Mouse (Mus musculus): ENCODE measurements around the gene Rnf212b. TPM values are rescaled to one million over a fixed set of nuclear protein-coding genes. Genes with fewer than 3 reads are reported as not detected.

Gene Rnf212b
- polyA plus RNA-seq, 1 experiment from 2014 or later, result not detected

DNA sequence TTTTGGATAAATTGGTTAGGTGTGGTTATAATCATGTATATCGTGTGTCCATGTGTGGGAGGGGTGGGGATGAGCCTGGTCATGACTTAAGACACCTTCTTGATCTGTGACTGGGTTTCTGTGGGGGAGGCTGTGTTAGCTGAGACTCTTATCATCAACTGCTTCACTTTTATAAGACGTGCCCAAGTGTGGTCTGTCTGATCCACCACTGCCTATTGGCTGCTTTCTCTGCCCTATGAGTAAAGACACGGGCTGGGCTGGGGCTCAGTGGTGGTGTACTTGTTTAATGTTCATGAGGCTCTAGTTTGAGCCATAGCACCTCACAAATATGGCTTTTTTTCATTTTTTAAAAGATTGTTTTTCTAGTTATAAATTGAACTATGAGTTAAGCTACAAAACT is 1.8 kb downstream of the Rnf212b start:
- H3K9ac ChIP-seq (ENCODE audit: low read depth, low read length), result no peak overlapping the region
- no peak overlapping the region for H3K4me3 ChIP-seq (ENCODE audit: low read length)
- no peak overlapping the region for H3K27ac ChIP-seq (ENCODE audit: low read depth, low read length)
- H3K4me2 ChIP-seq (ENCODE audit: low read length), result no peak overlapping the region
- H3K27me3 ChIP-seq (replicated peaks; ENCODE audit: control insufficient read depth, insufficient read depth, low read length), result no peaks in the 10 kb centered on the region
- 70% methylated on average over 3 of the region's 3 CpGs for WGBS
- H3K4me1 ChIP-seq (ENCODE audit: control insufficient read depth, insufficient read depth, low read depth, low read length), result no peaks in the 10 kb centered on the region
- ATAC-seq, result no peak
- no peaks in the 10 kb centered on the region for H3K36me3 ChIP-seq (ENCODE audit: control insufficient read depth, insufficient read depth, low read length)
- no peaks in the 10 kb centered on the region for H3K9me3 ChIP-seq (ENCODE audit: control insufficient read depth, low read length)

DNA sequence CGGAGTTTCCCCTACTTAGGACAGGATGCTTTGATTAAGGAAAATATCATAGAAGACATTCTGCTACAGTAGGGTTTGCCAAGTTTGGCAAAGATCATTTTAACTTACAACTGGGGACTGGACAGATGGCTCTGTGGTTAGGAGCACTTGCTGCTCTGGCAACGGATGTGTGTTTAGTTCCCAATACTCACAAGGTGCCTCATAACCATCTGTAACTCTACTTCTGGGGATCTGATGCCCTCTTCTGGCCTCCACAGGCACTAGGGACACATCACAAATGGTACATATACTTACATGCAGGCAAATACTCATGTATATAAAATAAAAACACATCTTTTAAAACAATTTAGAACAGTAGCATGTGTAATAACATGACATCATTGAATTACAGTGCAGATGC is 3.9 kb downstream of the Rnf212b start:
- Histone ChIP-seq H3K36me3 (ENCODE audit: control insufficient read depth, insufficient read depth, low read length) (no peaks in the 10 kb centered on the region), H3K4me2 (ENCODE audit: low read length) (no peak overlapping the region), H3K9ac (ENCODE audit: low read depth, low read length) (no peak overlapping the region), H3K27ac (ENCODE audit: low read depth, low read length) (no peak overlapping the region), H3K9me3 (ENCODE audit: control insufficient read depth, low read length) (no peaks in the 10 kb centered on the region), H3K4me3 (ENCODE audit: low read length) (no peak overlapping the region), H3K4me1 (ENCODE audit: control insufficient read depth, insufficient read depth, low read depth, low read length) (no peaks in the 10 kb centered on the region), H3K27me3 (replicated peaks; ENCODE audit: control insufficient read depth, insufficient read depth, low read length) (no peaks in the 10 kb centered on the region)
- ATAC-seq, result no peak
- WGBS, result 40% methylated on average over 2 of the region's 2 CpGs

GRCm38 (mm10) chr14:54822301-54822700 is 8.4 kb downstream of the Rnf212b start:
- Histone ChIP-seq H3K4me2 (ENCODE audit: low read length) (no peak overlapping the region), H3K36me3 (ENCODE audit: control insufficient read depth, insufficient read depth, low read length) (no peaks in the 10 kb centered on the region), H3K27me3 (replicated peaks; ENCODE audit: control insufficient read depth, insufficient read depth, low read length) (no peaks in the 10 kb centered on the region), H3K4me1 (ENCODE audit: control insufficient read depth, insufficient read depth, low read depth, low read length) (no peaks in the 10 kb centered on the region), H3K9me3 (ENCODE audit: control insufficient read depth, low read length) (no peaks in the 10 kb centered on the region), H3K4me3 (ENCODE audit: low read length) (no peak overlapping the region), H3K9ac (ENCODE audit: low read depth, low read length) (no peak overlapping the region), H3K27ac (ENCODE audit: low read depth, low read length) (no peak overlapping the region)
- 85% methylated on average over 2 of the region's 2 CpGs for WGBS
- no peak for ATAC-seq

GRCm38 (mm10) chr14:54823716-54824115 is 9.8 kb downstream of the Rnf212b start:
- no peaks in the 10 kb centered on the region for H3K9me3 ChIP-seq (ENCODE audit: control insufficient read depth, low read length)
- H3K36me3 ChIP-seq (ENCODE audit: control insufficient read depth, insufficient read depth, low read length), result no peaks in the 10 kb centered on the region
- H3K27ac ChIP-seq (ENCODE audit: low read depth, low read length), result no peak overlapping the region
- H3K9ac ChIP-seq (ENCODE audit: low read depth, low read length), result no peak overlapping the region
- H3K4me3 ChIP-seq (ENCODE audit: low read length), result no peak overlapping the region
- H3K27me3 ChIP-seq (replicated peaks; ENCODE audit: control insufficient read depth, insufficient read depth, low read length), result no peaks in the 10 kb centered on the region
- ATAC-seq, result no peak
- H3K4me2 ChIP-seq (ENCODE audit: low read length), result no peak overlapping the region
- 98% methylated on average over 1 of the region's 1 CpGs for WGBS
- H3K4me1 ChIP-seq (ENCODE audit: control insufficient read depth, insufficient read depth, low read depth, low read length), result no peaks in the 10 kb centered on the region

GRCm38 (mm10) chr14:54843461-54843860 is 29.5 kb downstream of the Rnf212b start:
- 1% methylated on average over 4 of the region's 4 CpGs for WGBS
- Histone ChIP-seq H3K9me3 (ENCODE audit: control insufficient read depth, low read length) (no peaks in the 10 kb centered on the region), H3K27me3 (replicated peaks; ENCODE audit: control insufficient read depth, insufficient read depth, low read length) (no peaks in the 10 kb centered on the region), H3K36me3 (ENCODE audit: control insufficient read depth, insufficient read depth, low read length) (no peaks in the 10 kb centered on the region), H3K9ac (ENCODE audit: low read depth, low read length) (no peak overlapping the region), H3K4me3 (ENCODE audit: low read length) (no peak overlapping the region), H3K4me1 (ENCODE audit: control insufficient read depth, insufficient read depth, low read depth, low read length) (no peaks in the 10 kb centered on the region), H3K4me2 (ENCODE audit: low read length) (no peak overlapping the region), H3K27ac (ENCODE audit: low read depth, low read length) (no peak overlapping the region)
- no peak for ATAC-seq

- H3K4me2 ChIP-seq (ENCODE audit: low read length), result no peak overlapping the region
- H3K9me3 ChIP-seq (ENCODE audit: control insufficient read depth, low read length), result no peaks in the 10 kb centered on the region
- H3K9ac ChIP-seq (ENCODE audit: low read depth, low read length), result no peak overlapping the region
- peaks cover 13% of the 10 kb centered on the region for H3K36me3 ChIP-seq (ENCODE audit: control insufficient read depth, insufficient read depth, low read length)
- no peak overlapping the region for H3K4me3 ChIP-seq (ENCODE audit: low read length)
- ATAC-seq, result no peak
- H3K4me1 ChIP-seq (ENCODE audit: control insufficient read depth, insufficient read depth, low read depth, low read length), result no peaks in the 10 kb centered on the region; the same call in 1 of the 2 replicates
- no peak overlapping the region for H3K27ac ChIP-seq (ENCODE audit: low read depth, low read length)
- WGBS, result 96% methylated on average over 3 of the region's 3 CpGs
- no peaks in the 10 kb centered on the region for H3K27me3 ChIP-seq (replicated peaks; ENCODE audit: control insufficient read depth, insufficient read depth, low read length)
Observed at GRCm38 (mm10) chr14:54855726-54856125, 41.8 kb downstream of the Rnf212b start.

- Histone ChIP-seq H3K27ac (ENCODE audit: low read depth, low read length) (no peak overlapping the region), H3K4me1 (ENCODE audit: control insufficient read depth, insufficient read depth, low read depth, low read length) (no peaks in the 10 kb centered on the region; the same call in 1 of the 2 replicates), H3K4me3 (ENCODE audit: low read length) (no peak overlapping the region), H3K9me3 (ENCODE audit: control insufficient read depth, low read length) (no peaks in the 10 kb centered on the region), H3K36me3 (ENCODE audit: control insufficient read depth, insufficient read depth, low read length) (peaks cover 13% of the 10 kb centered on the region), H3K9ac (ENCODE audit: low read depth, low read length) (no peak overlapping the region), H3K4me2 (ENCODE audit: low read length) (no peak overlapping the region), H3K27me3 (replicated peaks; ENCODE audit: control insufficient read depth, insufficient read depth, low read length) (no peaks in the 10 kb centered on the region)
- WGBS, result 90% methylated on average over 7 of the region's 7 CpGs
- no peak for ATAC-seq
Observed at GRCm38 (mm10) chr14:54856703-54857102, 42.8 kb downstream of the Rnf212b start.

DNA sequence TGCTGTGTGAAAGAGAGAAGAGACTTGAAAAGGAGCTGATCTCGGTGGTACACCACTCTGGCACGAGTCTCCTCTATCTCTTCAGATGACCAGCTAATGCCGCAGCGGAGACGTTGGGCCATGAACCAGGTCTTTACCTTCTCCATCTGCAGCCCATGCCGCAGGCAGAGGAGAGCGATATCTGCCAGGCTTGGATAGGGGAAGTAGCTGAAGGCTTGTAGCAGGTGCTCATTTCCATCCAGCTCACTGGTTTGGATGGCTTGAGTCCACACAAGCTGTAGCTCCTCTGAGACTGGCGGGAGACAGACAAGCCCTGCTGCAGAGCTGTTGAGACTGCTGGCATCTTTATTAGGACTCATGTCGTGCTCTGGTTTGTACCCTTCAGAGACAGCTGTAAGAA is 44.0 kb downstream of the Rnf212b start:
- WGBS, result 90% methylated on average over 9 of the region's 9 CpGs
- no peaks in the 10 kb centered on the region for H3K27me3 ChIP-seq (replicated peaks; ENCODE audit: control insufficient read depth, insufficient read depth, low read length)
- H3K9me3 ChIP-seq (ENCODE audit: control insufficient read depth, low read length), result no peaks in the 10 kb centered on the region
- no peak for ATAC-seq
- H3K9ac ChIP-seq (ENCODE audit: low read depth, low read length), result no peak overlapping the region
- no peaks in the 10 kb centered on the region; the same call in 1 of the 2 replicates for H3K4me1 ChIP-seq (ENCODE audit: control insufficient read depth, insufficient read depth, low read depth, low read length)
- H3K4me3 ChIP-seq (ENCODE audit: low read length), result no peak overlapping the region
- no peak overlapping the region for H3K27ac ChIP-seq (ENCODE audit: low read depth, low read length)
- H3K36me3 ChIP-seq (ENCODE audit: control insufficient read depth, insufficient read depth, low read length), result peaks cover 13% of the 10 kb centered on the region
- H3K4me2 ChIP-seq (ENCODE audit: low read length), result no peak overlapping the region

GRCm38 (mm10) chr14:54860511-54860910 is 46.6 kb downstream of the Rnf212b start:
- H3K9ac ChIP-seq (ENCODE audit: low read depth, low read length), result no peak overlapping the region
- H3K9me3 ChIP-seq (ENCODE audit: control insufficient read depth, low read length), result no peaks in the 10 kb centered on the region
- H3K27me3 ChIP-seq (replicated peaks; ENCODE audit: control insufficient read depth, insufficient read depth, low read length), result no peaks in the 10 kb centered on the region
- no peak overlapping the region for H3K4me2 ChIP-seq (ENCODE audit: low read length)
- no peak overlapping the region for H3K27ac ChIP-seq (ENCODE audit: low read depth, low read length)
- WGBS, result 46% methylated on average over 2 of the region's 2 CpGs
- no peak overlapping the region for H3K4me3 ChIP-seq (ENCODE audit: low read length)
- H3K36me3 ChIP-seq (ENCODE audit: control insufficient read depth, insufficient read depth, low read length), result peaks cover 10% of the 10 kb centered on the region
- no peak for ATAC-seq
- H3K4me1 ChIP-seq (ENCODE audit: control insufficient read depth, insufficient read depth, low read depth, low read length), result peaks cover 4% of the 10 kb centered on the region
